Mouse (Mus musculus) urinary bladder, postnatal 36 days (tissue): Measurements from ENCODE around the gene Sox14.

Experiments used
- DNase-seq, 2 experiments: peaks; one replicate each; pipeline ENCODE4 v3.0.0; 2022; ENCODE audit warnings: low spot score in 2 of 2, mixed read lengths in 1 of 2

Sox14 gene

GRCm38 (mm10) chr9:99875618-99876372 lies at the start of gene Sox14:
Sox14 (minus strand) TSS chr9:99876170.
- no peak for DNase-seq

GRCm38 (mm10) chr9:99879311-99879710 lies 3.3 kb upstream of the Sox14 start:
- DNase-seq = no peak

GRCm38 (mm10) chr9:99878588-99878987 lies 2.6 kb upstream of the Sox14 start:
- no peak for DNase-seq

GRCm38 (mm10) chr9:99877056-99877546 lies 1.1 kb upstream of the Sox14 start:
- DNase-seq = no peak

GRCm38 (mm10) chr9:99876373-99877055 lies 544 bp upstream of the Sox14 start:
- DNase-seq = no peak

GRCm38 (mm10) chr9:99874735-99875617 lies 994 bp downstream of the Sox14 start:
- DNase-seq = no peak

- no peak for DNase-seq
Measured at GRCm38 (mm10) chr9:99873721-99874120, 2.2 kb downstream of the Sox14 start.

GRCm38 (mm10) chr9:99873116-99873620 lies 2.8 kb downstream of the Sox14 start:
- no peak for DNase-seq

- no peak for DNase-seq
Measured at GRCm38 (mm10) chr9:99872204-99873115, 3.5 kb downstream of the Sox14 start.

DNA sequence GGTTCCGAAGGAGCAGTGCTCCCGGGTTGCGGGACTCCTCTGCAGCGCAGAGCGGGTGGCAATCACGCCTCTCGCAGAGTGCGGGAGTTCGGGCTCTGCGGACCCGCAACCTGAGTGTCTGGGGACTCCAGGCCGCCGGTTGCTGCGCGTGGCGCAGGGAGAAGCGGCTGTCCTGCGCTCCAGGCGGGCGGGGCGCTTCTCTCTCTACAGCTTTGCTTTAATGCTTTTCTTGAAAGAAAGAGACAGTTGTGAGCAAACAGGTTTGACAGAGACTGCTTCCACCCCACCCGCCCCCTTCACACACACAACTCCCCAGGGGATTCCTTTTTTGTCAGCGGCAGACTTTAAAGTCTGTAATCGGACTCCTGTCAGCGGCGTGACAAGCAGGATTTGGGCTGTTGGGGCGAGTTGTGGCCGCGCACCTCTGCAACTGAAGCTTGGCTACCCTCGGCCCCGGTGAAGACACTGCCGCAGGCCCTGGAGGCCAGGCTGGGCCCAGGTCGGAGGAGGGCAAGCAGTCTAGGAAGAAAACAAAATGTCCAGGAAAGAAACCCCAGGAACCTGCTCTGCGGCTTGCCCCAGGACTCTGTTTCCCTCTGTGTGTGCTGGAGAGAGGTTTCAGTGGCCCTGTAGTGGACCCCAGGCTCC lies 4.3 kb downstream of the Sox14 start:
- no peak for DNase-seq

DNA sequence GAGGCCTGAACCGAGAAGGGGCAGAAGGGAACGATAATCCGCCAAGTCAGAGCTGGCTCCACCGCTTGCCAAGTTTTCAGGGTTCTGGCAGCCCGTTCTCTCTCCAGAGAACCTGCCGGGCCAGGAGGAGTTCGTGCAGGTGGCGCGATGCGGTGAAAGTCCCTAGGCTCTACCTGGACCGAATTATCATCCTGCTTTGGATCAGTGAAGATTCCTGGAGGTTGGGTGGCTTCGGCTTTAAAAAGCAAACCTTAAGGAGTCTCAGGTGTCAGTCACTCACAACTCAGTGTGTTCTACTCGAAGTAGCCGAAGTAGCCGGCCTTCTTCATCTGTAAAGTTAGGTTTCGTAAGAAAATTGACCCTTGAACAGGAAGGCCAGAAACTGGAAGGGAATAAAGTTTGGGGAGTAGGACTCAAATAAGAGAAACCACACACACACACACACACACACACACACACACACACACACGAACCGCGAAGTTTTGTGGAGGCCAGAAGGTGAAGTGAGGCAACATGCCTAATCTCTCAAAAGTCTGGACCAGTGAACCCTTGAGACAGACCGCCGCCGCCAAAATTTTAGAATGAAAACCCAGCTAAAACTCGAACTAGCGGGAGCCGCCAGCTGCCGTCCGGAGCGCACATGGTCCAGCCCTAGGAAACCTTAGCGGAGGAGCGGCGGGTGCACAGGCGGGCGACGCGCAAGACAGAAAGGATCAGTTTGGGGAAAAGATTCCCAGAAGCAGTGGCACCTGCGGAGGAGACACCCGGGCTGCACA lies 5.0 kb downstream of the Sox14 start:
- DNase-seq = no peak

GRCm38 (mm10) chr9:99869936-99870779 lies 5.8 kb downstream of the Sox14 start:
- no peak for DNase-seq

DNA sequence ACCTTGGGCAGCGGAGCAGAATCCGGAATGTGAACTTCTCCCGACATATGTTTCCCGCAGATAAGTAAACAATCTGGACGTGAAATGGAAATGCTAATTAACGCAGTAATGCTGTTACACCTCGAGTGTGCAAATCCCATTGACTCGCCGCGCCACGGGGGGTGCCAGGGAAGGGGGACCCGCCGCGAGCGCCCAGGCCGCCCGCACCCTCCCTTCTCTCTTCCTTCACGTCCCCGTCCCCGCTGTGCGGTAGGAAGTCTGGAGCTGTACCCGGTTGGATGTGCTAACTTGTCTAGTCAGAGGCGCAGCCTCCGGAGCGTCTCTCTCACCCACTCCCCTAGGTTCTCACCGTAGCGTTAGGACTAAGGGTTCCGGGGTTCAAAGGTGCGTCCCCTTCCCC lies 6.7 kb downstream of the Sox14 start:
- no peak for DNase-seq

- DNase-seq = no peak
Measured at GRCm38 (mm10) chr9:99868606-99869005, 7.4 kb downstream of the Sox14 start.

DNA sequence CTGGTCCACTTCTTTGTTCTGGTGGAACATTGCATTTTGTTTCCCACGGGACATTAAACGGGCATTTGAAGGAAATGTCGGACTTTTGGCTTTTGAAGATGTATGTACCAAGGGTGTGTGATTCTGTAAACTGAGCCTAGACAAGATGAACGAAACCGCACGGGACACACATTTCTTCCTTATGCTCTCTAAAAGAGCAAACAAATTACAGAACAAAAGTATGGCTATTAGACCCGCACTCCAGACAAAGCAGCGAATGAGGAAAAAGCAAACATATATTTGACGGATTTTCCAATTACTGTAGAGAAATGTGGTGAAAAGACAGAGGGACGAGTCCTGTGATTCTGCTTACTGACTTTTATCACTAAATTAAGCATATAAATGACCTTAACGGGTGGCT lies 7.9 kb downstream of the Sox14 start:
- no peak for DNase-seq

- DNase-seq = no peak
Measured at GRCm38 (mm10) chr9:99862936-99863335, 13.0 kb downstream of the Sox14 start.

DNA sequence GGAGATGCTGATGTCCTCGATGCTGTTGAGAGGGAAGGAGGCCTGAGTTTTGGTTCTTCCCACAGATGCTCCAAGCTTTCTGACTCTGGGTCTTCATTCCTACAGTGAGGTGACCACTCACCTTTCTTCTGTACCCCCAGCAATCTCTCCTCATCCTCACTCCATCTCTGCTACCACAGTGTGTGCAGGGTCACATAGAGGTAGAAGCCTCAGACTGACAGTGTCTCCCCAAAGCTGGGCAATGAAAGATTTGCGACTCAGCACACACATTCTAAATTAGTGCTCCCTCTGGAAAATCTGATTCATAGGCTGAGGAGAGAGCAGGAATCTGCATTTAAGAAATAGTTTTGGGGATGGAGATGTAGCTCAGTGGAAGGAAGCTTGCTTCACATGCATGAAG lies 21.5 kb downstream of the Sox14 start:
- DNase-seq = no peak

GRCm38 (mm10) chr9:99853356-99853755 lies 22.6 kb downstream of the Sox14 start:
- DNase-seq = no peak

DNA sequence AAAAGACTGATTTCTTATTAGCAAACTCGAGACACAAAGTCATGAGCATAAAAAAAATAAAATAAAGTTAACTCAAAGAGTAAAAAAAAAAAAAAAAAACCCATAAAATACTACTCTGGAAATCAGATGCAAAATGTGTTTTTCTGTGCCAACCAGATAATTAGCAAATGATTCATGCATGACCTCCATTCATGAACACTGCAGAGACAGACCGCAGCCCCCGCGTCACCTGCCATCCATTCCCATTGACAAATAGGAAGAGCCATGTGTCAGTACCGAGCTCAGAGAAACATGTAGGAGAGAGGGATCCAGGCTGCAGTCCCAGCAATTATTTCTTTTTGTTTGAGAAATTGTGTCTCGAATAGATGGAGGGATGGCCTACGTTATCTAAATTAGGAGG lies 25.6 kb downstream of the Sox14 start:
- no peak for DNase-seq
